ENCODE assay signal across 29 mouse cellular contexts in genomic region chr13:47484819-47485218, GRCm38 (mm10).
"Had no signal": no experiment of that assay in that cellular context is flagged by ENCODE, and none has a peak within 500 bp of the region (broad histone marks: within the 10 kb centered on the region; RNA-seq: fewer than 3 reads in every experiment).

No protein-coding gene starts in this region.

- DNase-seq: left cerebral cortex, postnatal 4 days; liver; liver, embryonic 13.5 days; liver, postnatal 0 days; lung, adult 18-20 months; lung, adult 2 months; lung, embryonic 14.5 days; lung, postnatal 10 days; lung, postnatal 14 days; lung, postnatal 36 days; lung, postnatal 4 days; midbrain, embryonic 14.5 days had no signal

- H3K9me3 ChIP-seq: limb, embryonic 10.5 days; limb, embryonic 12.5 days; limb, embryonic 13.5 days; limb, embryonic 15.5 days; liver, embryonic 12.5 days; liver, embryonic 15.5 days; lung, embryonic 15.5 days; midbrain, embryonic 10.5 days; midbrain, embryonic 12.5 days; midbrain, embryonic 13.5 days; midbrain, embryonic 15.5 days had no signal

- H3K4me3 ChIP-seq: limb, embryonic 10.5 days; limb, embryonic 12.5 days; limb, embryonic 13.5 days; limb, embryonic 15.5 days; liver, embryonic 12.5 days; liver, embryonic 13.5 days; liver, embryonic 15.5 days; lung, embryonic 15.5 days; megakaryocyte, embryonic 14.5 days; midbrain, embryonic 10.5 days; midbrain, embryonic 12.5 days; midbrain, embryonic 13.5 days; midbrain, embryonic 15.5 days; myocyte had no signal

- H3K27me3 ChIP-seq: limb, embryonic 12.5 days; limb, embryonic 13.5 days; limb, embryonic 15.5 days; liver, embryonic 12.5 days; liver, embryonic 13.5 days; liver, embryonic 15.5 days; lung, embryonic 15.5 days; megakaryocyte, embryonic 14.5 days; midbrain, embryonic 12.5 days; midbrain, embryonic 13.5 days; midbrain, embryonic 15.5 days had no signal

- H3K4me2 ChIP-seq: limb, embryonic 12.5 days; limb, embryonic 13.5 days; limb, embryonic 15.5 days; liver, embryonic 11.5 days; liver, embryonic 12.5 days; liver, embryonic 13.5 days; liver, embryonic 15.5 days; lung, embryonic 14.5 days; lung, embryonic 15.5 days; midbrain, embryonic 11.5 days; midbrain, embryonic 12.5 days; midbrain, embryonic 13.5 days; midbrain, embryonic 15.5 days had no signal

- H3K27ac ChIP-seq: limb, embryonic 10.5 days; limb, embryonic 12.5 days; limb, embryonic 13.5 days; limb, embryonic 15.5 days; liver, embryonic 12.5 days; liver, embryonic 13.5 days; liver, embryonic 14.5 days; liver, embryonic 15.5 days; lung, embryonic 15.5 days; macrophage; midbrain, embryonic 10.5 days; midbrain, embryonic 12.5 days; midbrain, embryonic 13.5 days; midbrain, embryonic 15.5 days had no signal

- H3K36me3 ChIP-seq: limb, embryonic 10.5 days; limb, embryonic 12.5 days; limb, embryonic 13.5 days; limb, embryonic 15.5 days; liver, embryonic 12.5 days; liver, embryonic 13.5 days; liver, embryonic 15.5 days; lung, embryonic 15.5 days; midbrain, embryonic 10.5 days; midbrain, embryonic 12.5 days; midbrain, embryonic 13.5 days; midbrain, embryonic 15.5 days had no signal

- H3K9ac ChIP-seq: limb, embryonic 12.5 days; limb, embryonic 13.5 days; limb, embryonic 15.5 days; liver, embryonic 12.5 days; liver, embryonic 13.5 days; liver, embryonic 14.5 days; liver, embryonic 15.5 days; liver, postnatal 0 days; lung, embryonic 14.5 days; lung, embryonic 15.5 days; midbrain, embryonic 12.5 days; midbrain, embryonic 13.5 days; midbrain, embryonic 15.5 days had no signal

- H3K4me1 ChIP-seq: limb, embryonic 10.5 days; limb, embryonic 12.5 days; limb, embryonic 15.5 days; liver, embryonic 12.5 days; liver, embryonic 13.5 days; liver, embryonic 15.5 days; lung, embryonic 15.5 days; megakaryocyte, embryonic 14.5 days; midbrain, embryonic 10.5 days; midbrain, embryonic 12.5 days; midbrain, embryonic 13.5 days had no signal
